Mouse (Mus musculus) G1E (cell line): Measurements from ENCODE around the gene Cox7a2. TPM values are rescaled to one million over a fixed set of nuclear protein-coding genes. Genes with fewer than 3 reads are reported as not detected.

ENCODE experiments used
- ATAC-seq: 2 replicates; pipeline ENCODE4 v1.8.0; 2016; ENCODE audit warnings: mild to moderate bottlenecking; ENCODE audit not compliant: insufficient number of reproducible peaks, poor library complexity, low FRiP score, severe bottlenecking; ENCODE audit errors: extremely low read depth
- DNase-seq: peaks from one replicate; pipeline ENCODE4 v3.0.0; 2012; ENCODE audit warnings: low spot score
- H3K27me3 ChIP-seq: 2 replicates; pipeline ENCODE4 v1.6.1; 2012; ENCODE audit warnings: mild to moderate bottlenecking, low read length, inconsistent platforms; ENCODE audit not compliant: insufficient read depth
- H3K36me3 ChIP-seq: replicated peaks from 2 replicates; pipeline ENCODE3; 2012; ENCODE audit warnings: mild to moderate bottlenecking, inconsistent platforms
- H3K4me1 ChIP-seq: 2 replicates; pipeline ENCODE4 v1.6.1; 2012; ENCODE audit warnings: low read depth, low read length, inconsistent platforms, mixed read lengths; ENCODE audit not compliant: insufficient read depth
- H3K4me3 ChIP-seq: 2 replicates; pipeline ENCODE4 v1.5.1; 2012; ENCODE audit warnings: low read depth, mild to moderate bottlenecking, inconsistent platforms, low read length, moderate library complexity, mixed read lengths
- H3K9me3 ChIP-seq: replicated peaks from 2 replicates; pipeline ENCODE4 v1.6.1; 2012; ENCODE audit warnings: inconsistent platforms
- CTCF ChIP-seq: IDR thresholded peaks from 2 replicates; pipeline ENCODE4 v1.5.1; 2012; ENCODE audit warnings: low read depth, low read length, inconsistent platforms, mixed read lengths
- GATA1 ChIP-seq: IDR thresholded peaks from 2 replicates; pipeline ENCODE4 v1.6.1; 2012; ENCODE audit warnings: borderline replicate concordance, low read length, inconsistent platforms, mixed read lengths
- GATA2 ChIP-seq: IDR thresholded peaks from 2 replicates; pipeline ENCODE4 v1.6.1; 2012; ENCODE audit warnings: low read depth, low read length, inconsistent platforms, borderline replicate concordance
- POLR2AphosphoS5 ChIP-seq: IDR thresholded peaks from 2 replicates; pipeline ENCODE4 v1.6.1; 2012; ENCODE audit warnings: low read depth, low read length, inconsistent platforms; ENCODE audit not compliant: insufficient replicate concordance
- TAL1 ChIP-seq: conservative IDR thresholded peaks from 2 replicates; pipeline ENCODE4 v1.6.1; 2012; ENCODE audit warnings: low read depth, low read length, inconsistent platforms, mixed read lengths
- polyA plus RNA-seq: library from polyadenylated mRNA; stranded (reverse); fragments of >175 nt; gene quantifications from 2 replicates; pipeline ENCODE4 v1.2.3, GENCODE M21; 2012
- total RNA-seq, 2 experiments: library from RNA; stranded (forward) in 1 of 2; stranded (reverse) in 1 of 2; fragments of 200-1000 nt in 1 of 2; fragments of >200 nt in 1 of 2; fragmentation: Nextera tagmentation in 1 of 2; gene quantifications; 2 replicates each; pipeline ENCODE4 v1.2.3; 2014 to 2017

The Cox7a2 gene
- total and polyA plus RNA-seq, 3 experiments = 19.3 to 225 (median 64.9) TPM

DNA sequence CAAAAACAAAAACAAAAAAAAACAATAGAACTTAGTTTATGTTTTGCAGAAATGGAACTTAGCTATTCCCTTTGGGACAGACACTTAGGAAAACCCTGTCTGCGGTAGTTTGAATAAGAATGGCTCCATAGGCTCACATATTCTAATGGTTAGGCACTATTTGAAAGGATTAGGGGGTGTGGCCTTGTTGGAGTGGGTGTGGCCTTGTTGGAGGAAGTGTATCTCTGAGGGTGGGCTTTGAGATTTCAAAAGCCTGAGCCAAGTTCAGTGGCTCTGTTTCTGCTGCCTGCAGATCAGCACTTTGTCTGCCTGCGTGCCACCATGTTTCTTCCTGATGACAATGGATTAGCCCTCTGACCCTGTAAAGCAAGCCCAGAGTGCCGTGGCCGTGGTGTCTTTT lies 14.6 kb downstream of the Cox7a2 start:
- TF ChIP-seq POLR2AphosphoS5 = no peak
- TF ChIP-seq GATA1 = no peak
- TF ChIP-seq GATA2 = no peak
- no peak for TF ChIP-seq CTCF
- no peak for TF ChIP-seq TAL1
- no peak for DNase-seq
- Histone ChIP-seq H3K4me1 (no peaks in the 10 kb centered on the region), H3K36me3 (no peaks in the 10 kb centered on the region), H3K9me3 (no peaks in the 10 kb centered on the region), H3K4me3 (no peak overlapping the region), H3K27me3 (no peaks in the 10 kb centered on the region)
- ATAC-seq = no peak

- H3K4me1 ChIP-seq = no peaks in the 10 kb centered on the region
- DNase-seq = no peak
- no peak overlapping the region for H3K4me3 ChIP-seq
- no peaks in the 10 kb centered on the region for H3K9me3 ChIP-seq
- H3K27me3 ChIP-seq = no peaks in the 10 kb centered on the region; the same call in 1 of the 2 replicates
- no peaks in the 10 kb centered on the region for H3K36me3 ChIP-seq
- no peak for TF ChIP-seq GATA2
- TF ChIP-seq TAL1 = no peak
- no peak for TF ChIP-seq GATA1
- TF ChIP-seq POLR2AphosphoS5 = no peak
- TF ChIP-seq CTCF = no peak
- no peak for ATAC-seq
Measured at GRCm38 (mm10) chr9:79735608-79736007, 24.1 kb downstream of the Cox7a2 start.

GRCm38 (mm10) chr9:79730301-79730700 lies 29.4 kb downstream of the Cox7a2 start:
- H3K27me3 ChIP-seq = no peaks in the 10 kb centered on the region
- H3K4me3 ChIP-seq = no peak overlapping the region
- no peaks in the 10 kb centered on the region for H3K4me1 ChIP-seq
- no peak for DNase-seq
- ATAC-seq = no peak
- no peaks in the 10 kb centered on the region for H3K9me3 ChIP-seq
- no peaks in the 10 kb centered on the region for H3K36me3 ChIP-seq
- TF ChIP-seq GATA1 (no peak), CTCF (no peak), GATA2 (no peak), POLR2AphosphoS5 (no peak), TAL1 (no peak)

DNA sequence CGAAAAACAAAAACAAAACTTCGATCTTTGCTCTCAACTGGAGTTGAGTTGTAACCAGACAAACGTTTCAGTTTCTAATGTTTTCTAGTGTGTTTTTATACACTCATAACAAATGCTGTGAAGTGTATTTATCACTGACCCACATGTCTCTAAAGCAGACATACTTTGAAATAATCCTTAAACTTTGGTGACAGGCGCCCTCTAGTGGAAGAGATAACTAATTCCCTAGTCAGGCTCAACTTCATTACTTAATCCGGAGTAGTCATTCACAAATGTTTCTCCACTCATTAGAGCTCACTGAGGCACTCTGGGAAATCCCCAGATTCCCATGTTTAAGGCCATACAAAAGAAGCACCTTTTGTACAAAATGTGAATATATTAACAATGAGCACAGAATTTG lies 36.6 kb downstream of the Cox7a2 start:
- ATAC-seq (no peak), DNase-seq (peak; percentile 29)
- H3K4me1 ChIP-seq = no peaks in the 10 kb centered on the region
- TF ChIP-seq POLR2AphosphoS5 (no peak), GATA2 (no peak), TAL1 (no peak), GATA1 (no peak), CTCF (no peak)
- H3K36me3 ChIP-seq = no peaks in the 10 kb centered on the region
- H3K27me3 ChIP-seq = peaks cover 22% of the 10 kb centered on the region
- H3K4me3 ChIP-seq = no peak overlapping the region
- no peaks in the 10 kb centered on the region for H3K9me3 ChIP-seq

DNA sequence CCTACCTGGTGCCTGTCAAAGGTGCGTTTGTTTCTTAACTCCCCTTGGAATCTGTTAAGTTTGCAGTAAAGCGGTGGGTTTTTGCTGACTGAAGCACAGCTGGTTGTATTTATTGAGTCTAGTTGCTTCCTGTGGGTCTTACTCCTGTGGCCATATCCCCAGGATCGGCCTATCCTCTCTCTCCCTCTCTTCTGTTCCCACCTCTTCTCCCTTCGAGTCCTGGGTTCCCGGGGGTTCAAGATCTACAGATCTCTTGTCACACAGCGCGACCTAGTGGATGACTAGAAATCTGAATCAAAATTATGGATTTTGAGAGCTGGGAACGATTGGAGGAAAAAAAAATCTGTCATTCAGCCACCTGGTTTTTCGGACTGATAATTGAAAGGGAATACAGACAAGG lies 38.6 kb downstream of the Cox7a2 start:
- Histone ChIP-seq H3K27me3 (peaks cover 28% of the 10 kb centered on the region), H3K4me3 (no peak overlapping the region), H3K36me3 (no peaks in the 10 kb centered on the region), H3K4me1 (no peaks in the 10 kb centered on the region), H3K9me3 (no peaks in the 10 kb centered on the region)
- no peak for DNase-seq
- TF ChIP-seq GATA1 (no peak), POLR2AphosphoS5 (no peak), CTCF (no peak), GATA2 (no peak), TAL1 (no peak)
- ATAC-seq = no peak

- DNase-seq = no peak
- Histone ChIP-seq H3K4me1 (no peaks in the 10 kb centered on the region), H3K27me3 (peaks cover 30% of the 10 kb centered on the region), H3K9me3 (no peaks in the 10 kb centered on the region), H3K36me3 (no peaks in the 10 kb centered on the region), H3K4me3 (no peak overlapping the region)
- TF ChIP-seq GATA2 (no peak), GATA1 (no peak), CTCF (no peak), TAL1 (no peak), POLR2AphosphoS5 (no peak)
- no peak for ATAC-seq
Measured at GRCm38 (mm10) chr9:79720143-79720542, 39.5 kb downstream of the Cox7a2 start.

GRCm38 (mm10) chr9:79719451-79719850 lies 40.2 kb downstream of the Cox7a2 start:
- no peak for TF ChIP-seq CTCF
- TF ChIP-seq TAL1 = no peak
- no peak for TF ChIP-seq POLR2AphosphoS5
- no peak for TF ChIP-seq GATA2
- no peak for TF ChIP-seq GATA1
- ATAC-seq (no peak), DNase-seq (no peak)
- H3K9me3 ChIP-seq = no peaks in the 10 kb centered on the region
- no peak overlapping the region for H3K4me3 ChIP-seq
- peaks cover 32% of the 10 kb centered on the region for H3K27me3 ChIP-seq
- no peaks in the 10 kb centered on the region for H3K36me3 ChIP-seq
- H3K4me1 ChIP-seq = no peaks in the 10 kb centered on the region
